Mouse (Mus musculus) heart, embryonic 14.5 days (tissue): ENCODE data around the gene Supt20. TPM values are rescaled to one million over a fixed set of nuclear protein-coding genes. Genes with fewer than 3 reads are reported as not detected.

Source experiments
- ATAC-seq: fragments of 200-750 bp; cut with Nextera tagmentation; 2 replicates; pipeline ENCODE4 v1.8.0; 2017; ENCODE audit warnings: low read depth, moderate TSS enrichment; ENCODE audit not compliant: insufficient number of reproducible peaks, insufficient read depth, low FRiP score
- H3K27ac ChIP-seq, 2 experiments: fragments of 200-500 bp in 1 of 2; fragments of 300-500 bp in 1 of 2; sonication (generic) in 1 of 2; replicated peaks in 1 of 2; 2 replicates each; pipeline ENCODE4 v1.5.1; 2012 to 2014; ENCODE audit warnings: low read depth in 2 of 2, low read length in 2 of 2, control low read depth in 1 of 2, mild to moderate bottlenecking in 1 of 2, mixed read lengths in 1 of 2; ENCODE audit not compliant: control insufficient read depth in 1 of 2, insufficient read depth in 1 of 2
- H3K27me3 ChIP-seq: fragments of 300-500 bp; sonication (generic); 2 replicates; pipeline ENCODE4 v1.6.1; 2014; ENCODE audit warnings: mild to moderate bottlenecking, low read length, control low read depth; ENCODE audit not compliant: control insufficient read depth, insufficient read depth
- H3K36me3 ChIP-seq: fragments of 300-500 bp; sonication (generic); 2 replicates; pipeline ENCODE4 v1.6.1; 2014; ENCODE audit warnings: mild to moderate bottlenecking, control low read depth, low read length, mixed read lengths; ENCODE audit not compliant: control insufficient read depth, insufficient read depth
- H3K4me1 ChIP-seq, 2 experiments: fragments of 200-500 bp in 1 of 2; fragments of 300-500 bp in 1 of 2; sonication (generic) in 1 of 2; 2 replicates each; pipeline ENCODE4 v1.6.1; 2012 to 2014; ENCODE audit warnings: low read length in 2 of 2, control low read depth in 1 of 2, mixed read lengths in 1 of 2; ENCODE audit not compliant: control insufficient read depth in 2 of 2, insufficient read depth in 2 of 2
- H3K4me2 ChIP-seq: fragments of 300-500 bp; sonication (generic); 2 replicates; pipeline ENCODE4 v1.6.1; 2014; ENCODE audit warnings: mild to moderate bottlenecking, low read length
- H3K4me3 ChIP-seq, 2 experiments: fragments of 200-500 bp in 1 of 2; fragments of 300-500 bp in 1 of 2; sonication (generic) in 1 of 2; 2 replicates each; pipeline ENCODE4 v1.5.1; 2012 to 2014; ENCODE audit warnings: low read length in 2 of 2, mild to moderate bottlenecking in 2 of 2, control low read depth in 1 of 2, low read depth in 1 of 2, moderate library complexity in 1 of 2; ENCODE audit not compliant: control insufficient read depth in 1 of 2, insufficient read depth in 1 of 2
- H3K9ac ChIP-seq: fragments of 300-500 bp; sonication (generic); 2 replicates; pipeline ENCODE4 v1.6.1; 2014; ENCODE audit warnings: mild to moderate bottlenecking, low read length
- H3K9me3 ChIP-seq: fragments of 300-500 bp; sonication (generic); 2 replicates; pipeline ENCODE4 v1.6.1; 2016; ENCODE audit warnings: low read length, control low read depth; ENCODE audit not compliant: control insufficient read depth
- WGBS: fragments of 180-500 bp; shearing (Covaris S2); extraction: QIAGEN DNeasy Blood & Tissue Kit; methylation state at CpG from one replicate; pipeline ENCODE4 v1.1.7; 2014; 5-methylcytosine and 5-hydroxymethylcytosine counted together
- polyA plus RNA-seq: library from polyadenylated mRNA; unstranded; fragments of >200 nt; fragmentation: Nextera tagmentation; extraction: Ambion mirVana; gene quantifications from 2 replicates; pipeline ENCODE4 v1.2.1, GENCODE M21; 2014

Gene Supt20
- polyA plus RNA-seq, 1 experiment from 2014 or later: 67.6 TPM

DNA sequence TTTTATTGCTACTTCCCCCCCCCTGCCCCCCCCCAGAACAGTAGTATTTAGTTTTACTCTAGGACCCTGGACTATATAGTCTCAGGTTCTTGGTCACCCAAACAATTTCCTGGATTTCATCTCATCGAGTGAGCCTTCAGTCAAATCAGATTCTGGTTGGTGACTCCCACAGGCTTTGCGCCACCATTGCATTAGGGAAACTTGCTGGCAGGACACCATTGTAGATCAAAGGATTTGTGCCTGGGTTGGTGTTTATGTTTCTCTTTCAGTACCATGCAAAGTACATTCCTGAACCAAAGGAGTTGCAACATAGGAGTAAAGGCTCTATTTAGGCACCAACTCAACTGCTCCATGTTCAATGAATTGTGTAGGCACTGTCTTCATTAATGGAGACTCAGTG is 32.9 kb upstream of the Supt20 start:
- Histone ChIP-seq H3K4me1 (no peaks in the 10 kb centered on the region; a peak in 1 of 4 replicates), H3K27ac (no peak overlapping the region), H3K4me3 (no peak overlapping the region), H3K27me3 (no peaks in the 10 kb centered on the region), H3K9me3 (no peaks in the 10 kb centered on the region), H3K9ac (no peak overlapping the region), H3K4me2 (no peak overlapping the region), H3K36me3 (no peaks in the 10 kb centered on the region)
- ATAC-seq: no peak
- WGBS: 91% methylated on average over 2 of the region's 2 CpGs

- H3K4me2 ChIP-seq: no peak overlapping the region
- H3K27ac ChIP-seq: no peak overlapping the region
- no peak for ATAC-seq
- H3K9ac ChIP-seq: no peak overlapping the region
- H3K4me1 ChIP-seq: no peaks in the 10 kb centered on the region; a peak in 1 of 4 replicates
- WGBS: 38% methylated on average over 5 of the region's 5 CpGs
- no peaks in the 10 kb centered on the region for H3K9me3 ChIP-seq
- H3K4me3 ChIP-seq: no peak overlapping the region
- H3K36me3 ChIP-seq: no peaks in the 10 kb centered on the region
- H3K27me3 ChIP-seq: no peaks in the 10 kb centered on the region
Measured at GRCm38 (mm10) chr3:54662411-54662810, 30.2 kb upstream of the Supt20 start.

GRCm38 (mm10) chr3:54668141-54668540 is 24.5 kb upstream of the Supt20 start:
- Histone ChIP-seq H3K4me1 (no peaks in the 10 kb centered on the region), H3K27me3 (no peaks in the 10 kb centered on the region), H3K4me2 (no peak overlapping the region), H3K9me3 (no peaks in the 10 kb centered on the region), H3K36me3 (no peaks in the 10 kb centered on the region), H3K4me3 (no peak overlapping the region), H3K9ac (no peak overlapping the region), H3K27ac (no peak overlapping the region)
- 82% methylated on average over 3 of the region's 3 CpGs for WGBS
- no peak for ATAC-seq

- WGBS: 73% methylated on average over 6 of the region's 6 CpGs
- no peak for ATAC-seq
- H3K27me3 ChIP-seq: no peaks in the 10 kb centered on the region
Measured at GRCm38 (mm10) chr3:54668722-54669121, 23.9 kb upstream of the Supt20 start.

GRCm38 (mm10) chr3:54669559-54669958 is 23.0 kb upstream of the Supt20 start:
- Histone ChIP-seq H3K4me3 (no peak overlapping the region), H3K9ac (no peak overlapping the region), H3K9me3 (no peaks in the 10 kb centered on the region), H3K36me3 (no peaks in the 10 kb centered on the region), H3K4me1 (no peaks in the 10 kb centered on the region), H3K27ac (no peak overlapping the region), H3K4me2 (no peak overlapping the region), H3K27me3 (no peaks in the 10 kb centered on the region)
- WGBS: 72% methylated on average over 6 of the region's 6 CpGs
- no peak for ATAC-seq

More at GRCm38 (mm10) chr3:54668722-54669121, 23.9 kb upstream of the Supt20 start:
- H3K27ac ChIP-seq: no peak overlapping the region
- no peak overlapping the region for H3K4me2 ChIP-seq
- no peaks in the 10 kb centered on the region for H3K36me3 ChIP-seq
- H3K9ac ChIP-seq: no peak overlapping the region
- H3K4me3 ChIP-seq: no peak overlapping the region
- H3K9me3 ChIP-seq: no peaks in the 10 kb centered on the region
- H3K4me1 ChIP-seq: no peaks in the 10 kb centered on the region

DNA sequence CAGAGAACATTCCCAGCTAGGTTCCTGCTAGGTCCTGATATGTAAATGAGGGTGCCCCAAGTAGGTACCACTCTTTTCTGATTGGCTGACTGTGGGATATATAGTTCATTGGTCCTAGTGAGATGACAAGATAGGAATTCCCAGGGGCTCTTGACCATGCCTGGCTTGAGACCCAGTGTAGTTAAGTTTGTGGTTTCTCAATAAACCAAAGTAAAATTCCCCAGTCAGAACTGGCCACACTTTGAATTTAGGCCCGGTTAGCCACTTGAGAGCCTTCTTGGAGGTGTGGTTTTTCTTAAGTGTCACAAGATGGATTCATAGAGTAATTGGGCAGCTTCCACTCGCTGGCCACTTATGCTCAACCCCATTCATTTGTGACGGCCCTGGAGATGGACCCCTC is 20.5 kb upstream of the Supt20 start:
- Histone ChIP-seq H3K27me3 (no peaks in the 10 kb centered on the region), H3K27ac (no peak overlapping the region), H3K36me3 (no peaks in the 10 kb centered on the region), H3K4me2 (no peak overlapping the region), H3K4me3 (no peak overlapping the region), H3K4me1 (no peaks in the 10 kb centered on the region), H3K9me3 (no peaks in the 10 kb centered on the region), H3K9ac (no peak overlapping the region)
- no peak for ATAC-seq
- WGBS: 71% methylated on average over 3 of the region's 3 CpGs

- no peaks in the 10 kb centered on the region for H3K4me1 ChIP-seq
- 69% methylated on average over 13 of the region's 13 CpGs for WGBS
- H3K9me3 ChIP-seq: no peaks in the 10 kb centered on the region
- H3K4me3 ChIP-seq: no peak overlapping the region
- no peak overlapping the region for H3K9ac ChIP-seq
- H3K27ac ChIP-seq: no peak overlapping the region
- no peak for ATAC-seq
- no peaks in the 10 kb centered on the region for H3K36me3 ChIP-seq
- H3K4me2 ChIP-seq: no peak overlapping the region
- no peaks in the 10 kb centered on the region for H3K27me3 ChIP-seq
Measured at GRCm38 (mm10) chr3:54672557-54673529, 19.8 kb upstream of the Supt20 start.
